Mouse (Mus musculus): Measurements from ENCODE around the gene Dio3. TPM values are rescaled to one million over a fixed set of nuclear protein-coding genes. Genes with fewer than 3 reads are reported as not detected.

Gene Dio3
- polyA plus RNA-seq (2014; fragmentation: Illumina TruSeq; extraction: RNeasy Lipid Tissue Mini Kit (QIAGEN cat#74804)): not detected

GRCm38 (mm10) chr12:110278853-110279252, at the start of gene Dio3:
Gene Dio3 (plus strand): TSS chr12:110279068.

Other genes with a start within 250 kb of the Dio3 start
- 173 TPM for gene Ppp2r5c, start 168.1 kb downstream of the Dio3 start, polyA plus RNA-seq (2014; fragmentation: Illumina TruSeq; extraction: RNeasy Lipid Tissue Mini Kit (QIAGEN cat#74804))